Mouse (Mus musculus) ES-Bruce4 (cell line): ENCODE results near the gene Nmur2. TPM values are rescaled to one million over a fixed set of nuclear protein-coding genes. Genes with fewer than 3 reads are reported as not detected.

Source experiments
- H3K27ac ChIP-seq: 2 replicates; pipeline ENCODE4 v1.5.1; 2012; ENCODE audit warnings: low read length, inconsistent platforms; ENCODE audit not compliant: insufficient read depth
- H3K27me3 ChIP-seq: 2 replicates; pipeline ENCODE4 v1.6.1; 2012; ENCODE audit warnings: mild to moderate bottlenecking, low read length, inconsistent platforms; ENCODE audit not compliant: control insufficient read depth, poor library complexity, insufficient read depth, severe bottlenecking
- H3K36me3 ChIP-seq: 2 replicates; pipeline ENCODE4 v1.6.1; 2012; ENCODE audit warnings: inconsistent platforms, mild to moderate bottlenecking, low read length, moderate library complexity; ENCODE audit not compliant: control insufficient read depth, poor library complexity, insufficient read depth, severe bottlenecking
- H3K4me1 ChIP-seq: one replicate; pipeline ENCODE4 v1.8.1; 2011; ENCODE audit warnings: low read length; ENCODE audit not compliant: control insufficient read depth, insufficient read depth
- H3K4me3 ChIP-seq: 2 replicates; pipeline ENCODE4 v1.5.1; 2011; ENCODE audit warnings: low read depth, mild to moderate bottlenecking, low read length
- H3K9ac ChIP-seq: 2 replicates; pipeline ENCODE4 v1.6.1; 2012; ENCODE audit warnings: low read depth, mild to moderate bottlenecking, inconsistent platforms; ENCODE audit not compliant: poor library complexity, severe bottlenecking
- H3K9me3 ChIP-seq: replicated peaks from 2 replicates; pipeline ENCODE4 v1.6.1; 2012; ENCODE audit warnings: mild to moderate bottlenecking, low read length, inconsistent platforms; ENCODE audit not compliant: control insufficient read depth, poor library complexity, insufficient read depth, severe bottlenecking
- CTCF ChIP-seq: IDR thresholded peaks from one replicate; pipeline ENCODE4 v1.8.1; 2011; ENCODE audit warnings: low read depth, low read length
- EP300 ChIP-seq: IDR thresholded peaks from 2 replicates; pipeline ENCODE4 v1.6.1; 2011; ENCODE audit warnings: low read depth, low read length; ENCODE audit not compliant: insufficient read depth
- POLR2A ChIP-seq: IDR thresholded peaks from one replicate; pipeline ENCODE4 v1.8.1; 2011; ENCODE audit warnings: low read length; ENCODE audit not compliant: insufficient read depth
- polyA plus RNA-seq: library from polyadenylated mRNA; stranded (reverse); fragments of >200 nt; gene quantifications from 2 replicates; pipeline ENCODE4 v1.2.4, GENCODE M21; 2011; ENCODE audit warnings: low read depth; ENCODE audit not compliant: missing spikeins, insufficient read depth, insufficient read length

Gene Nmur2
- polyA plus RNA-seq, 1 experiment, result not detected

DNA sequence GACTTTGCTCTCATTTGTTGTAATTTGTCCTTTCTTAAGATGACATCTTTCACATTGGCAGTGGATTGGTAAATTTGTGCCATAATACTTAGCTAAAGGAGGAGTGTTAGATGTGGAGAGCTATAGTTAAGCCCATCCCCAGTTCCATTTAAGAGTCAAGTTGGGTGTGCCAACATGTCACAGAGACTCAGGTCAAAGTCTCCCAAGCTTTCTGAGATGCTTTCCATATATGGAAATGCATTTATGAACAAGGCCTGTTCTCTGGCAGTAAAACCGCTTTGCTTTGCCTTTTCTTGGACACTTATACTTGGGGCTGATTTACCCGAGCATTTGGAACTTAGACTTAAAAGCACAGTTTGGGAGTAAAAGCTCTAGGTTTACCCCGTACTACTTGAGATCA, 18.4 kb upstream of the Nmur2 start:
- H3K9ac ChIP-seq, result no peak overlapping the region
- no peak overlapping the region for H3K27ac ChIP-seq
- H3K36me3 ChIP-seq, result no peaks in the 10 kb centered on the region
- no peaks in the 10 kb centered on the region for H3K27me3 ChIP-seq
- no peak for TF ChIP-seq EP300
- TF ChIP-seq CTCF, result no peak
- TF ChIP-seq POLR2A, result no peak
- H3K4me3 ChIP-seq, result no peak overlapping the region
- H3K4me1 ChIP-seq, result no peaks in the 10 kb centered on the region
- H3K9me3 ChIP-seq, result no peaks in the 10 kb centered on the region

DNA sequence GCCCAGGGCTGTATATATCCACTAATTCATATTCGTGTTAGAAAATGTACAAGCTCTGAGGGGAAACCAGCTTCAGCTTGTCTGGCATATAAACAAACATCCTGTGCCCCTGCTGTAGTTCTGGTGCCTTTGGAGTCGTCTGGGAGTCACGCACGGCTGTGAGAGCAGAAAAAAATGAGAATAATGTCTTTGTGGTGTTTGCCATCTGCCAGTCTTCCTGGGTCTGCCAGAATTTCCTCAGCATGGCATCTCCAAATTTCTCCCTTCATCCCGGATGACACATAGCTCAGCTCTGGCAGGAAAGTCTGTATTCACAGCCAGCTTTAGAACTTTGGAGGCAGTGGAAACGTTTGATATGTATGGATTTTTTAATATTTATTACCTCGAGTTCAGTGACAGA, 13.6 kb upstream of the Nmur2 start:
- Histone ChIP-seq H3K4me1 (no peaks in the 10 kb centered on the region), H3K27ac (no peak overlapping the region), H3K36me3 (no peaks in the 10 kb centered on the region), H3K9me3 (no peaks in the 10 kb centered on the region), H3K27me3 (no peaks in the 10 kb centered on the region), H3K9ac (no peak overlapping the region), H3K4me3 (no peak overlapping the region)
- TF ChIP-seq POLR2A, result no peak
- TF ChIP-seq EP300, result no peak
- no peak for TF ChIP-seq CTCF

DNA sequence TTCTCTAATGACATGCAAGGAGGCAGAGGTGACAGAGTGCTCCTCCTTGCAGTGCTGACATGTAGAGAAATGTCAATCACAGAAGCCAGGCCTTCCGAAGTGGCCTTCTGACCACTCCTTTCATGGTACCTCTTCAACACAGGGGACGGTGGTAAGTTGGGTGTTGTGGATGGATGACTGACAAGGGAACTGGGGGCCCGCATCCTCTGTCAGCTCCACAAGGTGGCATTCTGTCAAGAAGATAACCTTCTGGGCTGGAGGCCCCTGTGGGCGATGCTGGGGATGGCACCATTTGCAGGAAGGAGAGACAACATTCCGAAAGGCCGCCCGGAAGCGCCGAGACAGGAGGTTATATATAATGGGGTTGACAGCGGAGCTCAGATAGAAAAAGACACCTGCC, 14.0 kb downstream of the Nmur2 start:
- Histone ChIP-seq H3K27ac (no peak overlapping the region), H3K9me3 (no peaks in the 10 kb centered on the region), H3K4me1 (no peaks in the 10 kb centered on the region), H3K36me3 (no peaks in the 10 kb centered on the region), H3K27me3 (no peaks in the 10 kb centered on the region), H3K9ac (no peak overlapping the region), H3K4me3 (no peak overlapping the region)
- no peak for TF ChIP-seq EP300
- no peak for TF ChIP-seq POLR2A
- no peak for TF ChIP-seq CTCF

DNA sequence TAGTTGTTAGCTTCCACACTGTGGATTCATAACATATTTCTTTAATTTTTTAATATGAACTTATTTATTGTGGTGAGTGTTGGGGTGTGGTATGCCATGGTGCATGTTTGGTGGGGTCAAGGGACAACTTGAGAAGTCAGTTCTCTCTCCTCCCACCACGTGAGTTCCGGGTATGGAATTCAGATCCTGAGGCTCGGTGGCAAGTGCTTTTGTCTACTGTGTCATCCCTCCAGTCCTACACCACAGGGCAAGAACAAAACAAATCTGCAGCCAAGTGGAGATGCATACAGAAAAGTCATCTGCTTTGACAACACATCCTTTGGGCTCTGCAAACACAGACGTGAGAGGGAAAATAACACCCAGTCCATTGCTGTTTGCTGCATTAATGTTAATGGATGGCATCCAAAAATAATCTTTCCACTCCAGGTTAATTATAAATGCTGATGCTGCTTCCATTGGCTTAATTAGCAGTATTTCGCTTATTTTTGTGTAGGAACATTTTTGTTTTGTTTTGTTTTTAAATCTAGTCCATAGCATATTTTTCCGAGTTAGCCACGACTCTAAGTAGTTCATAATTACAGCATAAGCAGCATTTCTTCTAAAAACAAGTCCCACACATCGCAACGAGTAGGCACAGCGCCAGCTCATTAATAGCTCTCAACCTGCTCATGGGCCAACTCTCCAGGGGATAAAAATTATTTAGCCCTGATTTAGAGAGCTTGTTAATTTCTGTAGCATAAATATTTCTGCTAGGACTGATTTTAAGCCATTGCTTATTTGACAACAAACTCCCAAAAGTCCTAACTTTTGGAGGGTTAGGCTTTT, 14.9 kb downstream of the Nmur2 start:
- no peaks in the 10 kb centered on the region for H3K9me3 ChIP-seq
- H3K4me1 ChIP-seq, result no peaks in the 10 kb centered on the region
- no peaks in the 10 kb centered on the region for H3K36me3 ChIP-seq
- no peak for TF ChIP-seq EP300
- TF ChIP-seq CTCF, result no peak
- no peak for TF ChIP-seq POLR2A
- H3K4me3 ChIP-seq, result no peak overlapping the region
- no peaks in the 10 kb centered on the region for H3K27me3 ChIP-seq
- no peak overlapping the region for H3K9ac ChIP-seq
- H3K27ac ChIP-seq, result no peak overlapping the region

DNA sequence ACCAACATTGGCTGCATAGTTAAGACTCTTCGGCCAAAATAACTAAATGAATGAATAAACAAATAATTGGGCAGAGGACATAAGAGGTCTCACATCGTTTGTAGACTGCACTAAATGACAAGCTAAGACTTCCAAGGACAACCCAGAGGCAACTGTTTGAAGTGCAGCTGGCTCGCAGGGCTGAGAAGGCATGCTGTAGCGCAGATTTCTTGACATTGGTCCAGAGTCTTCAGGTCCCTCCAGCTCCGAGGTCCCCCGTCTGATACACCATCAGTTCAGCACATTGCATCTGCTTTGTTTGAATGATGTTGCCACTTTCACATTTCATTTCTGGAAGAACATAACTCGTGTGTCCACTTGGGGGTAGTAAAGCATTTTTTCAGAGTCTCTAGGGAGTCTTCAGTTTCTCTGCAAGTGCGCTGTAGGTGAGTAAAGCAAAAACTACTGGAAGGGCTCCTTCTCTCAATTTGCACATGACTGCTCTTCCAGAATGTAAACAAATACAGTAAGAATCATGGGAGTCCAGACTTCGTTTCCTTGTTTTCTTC, 27.2 kb downstream of the Nmur2 start:
- no peaks in the 10 kb centered on the region for H3K9me3 ChIP-seq
- TF ChIP-seq POLR2A, result no peak
- no peak for TF ChIP-seq CTCF
- no peak for TF ChIP-seq EP300
- H3K27ac ChIP-seq, result no peak overlapping the region
- no peaks in the 10 kb centered on the region for H3K27me3 ChIP-seq
- no peaks in the 10 kb centered on the region for H3K36me3 ChIP-seq
- H3K4me1 ChIP-seq, result no peaks in the 10 kb centered on the region
- no peak overlapping the region for H3K9ac ChIP-seq
- no peak overlapping the region for H3K4me3 ChIP-seq

DNA sequence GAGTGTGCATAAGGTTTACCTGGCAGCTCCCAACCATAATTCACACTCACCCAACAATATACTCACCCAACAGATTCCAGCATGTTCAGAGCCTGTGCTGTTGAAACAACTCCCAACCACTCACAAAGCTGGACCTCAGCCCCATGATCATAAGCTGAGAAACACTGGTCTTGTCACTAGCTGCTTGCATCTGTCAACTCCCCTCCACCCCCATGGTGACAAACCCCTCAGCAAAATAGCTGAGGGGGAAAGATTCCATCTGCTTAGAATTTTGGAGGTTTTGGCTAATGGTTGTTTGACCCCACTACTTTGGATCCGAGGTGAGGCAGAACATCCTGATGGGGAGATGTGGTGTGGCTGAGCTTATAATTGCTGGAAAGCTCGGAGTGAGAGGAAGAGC, 28.4 kb downstream of the Nmur2 start:
- no peak overlapping the region for H3K9ac ChIP-seq
- no peak overlapping the region for H3K27ac ChIP-seq
- H3K27me3 ChIP-seq, result no peaks in the 10 kb centered on the region
- H3K9me3 ChIP-seq, result no peaks in the 10 kb centered on the region
- TF ChIP-seq EP300, result no peak
- TF ChIP-seq CTCF, result no peak
- TF ChIP-seq POLR2A, result no peak
- H3K4me1 ChIP-seq, result no peaks in the 10 kb centered on the region
- H3K36me3 ChIP-seq, result no peaks in the 10 kb centered on the region
- H3K4me3 ChIP-seq, result no peak overlapping the region
